Mouse (Mus musculus) B cell, adult 2 months (primary cell): ENCODE data around the gene Slc22a3.
A peak's percentile ranks its signal among the peaks of the same experiment; 100 is the strongest.

ENCODE experiments used
- DNase-seq, 2 experiments: peaks; one replicate each; pipeline ENCODE4 v3.0.0; 2022

The Slc22a3 gene

DNA sequence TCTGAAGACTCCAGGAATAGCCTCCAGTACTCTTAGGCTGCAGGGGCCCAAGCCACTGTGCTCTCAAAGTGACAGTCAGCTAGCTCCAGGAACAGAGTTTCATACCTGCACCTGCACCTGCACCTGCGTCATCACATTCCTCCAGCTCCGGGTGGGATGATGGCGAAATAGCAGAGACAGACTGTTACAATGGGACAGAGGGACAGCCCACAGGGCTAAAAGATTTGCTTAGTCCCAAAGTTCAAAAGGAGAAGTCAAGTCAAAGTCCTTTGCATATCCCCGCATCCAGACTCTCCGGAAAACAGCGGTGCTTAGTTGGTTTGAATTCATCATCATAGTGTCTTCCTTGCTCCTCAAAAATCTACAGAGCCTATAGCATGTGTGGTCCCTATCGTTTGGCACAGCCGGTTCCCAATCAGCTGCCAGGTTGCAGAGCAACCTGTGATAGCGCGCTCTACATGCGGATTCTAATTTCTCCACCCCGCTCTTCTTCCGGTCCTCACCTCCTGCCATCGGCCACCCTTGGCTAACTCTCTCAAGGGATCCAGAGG, at the start of gene Slc22a3:
Gene Slc22a3 (minus strand): TSS at position 51 of the 551 bp plus-strand sequence.
- DNase-seq: no peak

DNA sequence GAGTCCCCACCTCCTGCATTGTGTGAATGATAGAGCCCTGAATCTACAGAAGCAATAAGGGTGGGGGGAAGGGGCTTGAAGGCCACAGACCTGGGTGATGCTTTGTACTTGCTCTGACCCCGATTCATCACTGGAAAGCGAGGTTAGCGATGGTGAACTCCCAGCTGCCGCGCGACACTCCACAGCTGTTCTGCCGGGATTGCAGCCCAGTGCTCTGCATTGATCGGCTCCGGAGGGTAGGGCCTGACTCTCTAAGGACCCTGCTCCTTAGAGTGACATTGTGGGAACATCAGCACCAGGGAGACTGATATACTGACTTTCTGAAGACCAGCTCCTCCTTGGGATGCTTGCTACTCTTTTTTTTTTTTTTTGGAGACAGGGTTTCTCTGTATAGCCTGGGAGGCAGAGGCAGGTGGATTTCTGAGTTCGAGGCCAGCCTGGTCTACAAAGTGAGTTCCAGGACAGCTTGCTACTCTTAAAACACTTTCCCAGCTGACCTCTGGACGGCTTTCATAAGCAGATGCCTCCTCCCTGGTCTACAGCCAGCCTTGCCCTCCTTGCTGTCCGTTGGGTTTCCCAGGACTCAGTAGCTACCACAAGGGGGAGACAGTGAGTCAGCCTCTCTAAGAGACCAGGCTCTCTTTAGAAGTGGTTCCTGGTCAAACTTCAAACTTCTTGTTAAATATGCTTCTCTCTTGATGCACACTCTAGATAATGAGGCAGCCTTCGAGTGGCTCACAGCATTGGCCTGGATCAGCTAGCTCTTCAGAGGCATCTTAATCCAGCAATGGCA, 27.0 kb upstream of the Slc22a3 start:
- DNase-seq: peak; percentile 62 to 63

- DNase-seq: peak; percentile 64
Observed at GRCm38 (mm10) chr17:12532115-12532514, 24.6 kb upstream of the Slc22a3 start.

DNA sequence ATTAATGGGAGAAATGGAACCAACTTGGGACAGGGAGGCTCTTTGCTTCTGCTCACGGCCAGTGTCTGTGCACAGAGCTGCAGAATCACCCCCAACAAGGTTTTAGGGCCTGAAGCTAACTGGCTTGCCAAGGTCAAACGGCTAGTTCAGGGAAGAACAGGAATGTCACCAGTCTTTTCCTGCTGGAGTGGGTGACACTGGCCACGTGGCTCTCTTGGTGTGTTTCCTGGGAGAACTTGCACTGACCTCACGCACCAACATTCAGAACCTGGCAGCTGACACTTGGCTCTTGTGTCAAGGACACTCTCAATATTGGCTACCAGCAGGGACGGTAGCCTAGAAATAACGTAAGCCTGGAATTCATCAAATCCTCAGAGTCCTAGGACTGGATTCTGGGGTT, 22.6 kb upstream of the Slc22a3 start:
- no peak for DNase-seq

DNA sequence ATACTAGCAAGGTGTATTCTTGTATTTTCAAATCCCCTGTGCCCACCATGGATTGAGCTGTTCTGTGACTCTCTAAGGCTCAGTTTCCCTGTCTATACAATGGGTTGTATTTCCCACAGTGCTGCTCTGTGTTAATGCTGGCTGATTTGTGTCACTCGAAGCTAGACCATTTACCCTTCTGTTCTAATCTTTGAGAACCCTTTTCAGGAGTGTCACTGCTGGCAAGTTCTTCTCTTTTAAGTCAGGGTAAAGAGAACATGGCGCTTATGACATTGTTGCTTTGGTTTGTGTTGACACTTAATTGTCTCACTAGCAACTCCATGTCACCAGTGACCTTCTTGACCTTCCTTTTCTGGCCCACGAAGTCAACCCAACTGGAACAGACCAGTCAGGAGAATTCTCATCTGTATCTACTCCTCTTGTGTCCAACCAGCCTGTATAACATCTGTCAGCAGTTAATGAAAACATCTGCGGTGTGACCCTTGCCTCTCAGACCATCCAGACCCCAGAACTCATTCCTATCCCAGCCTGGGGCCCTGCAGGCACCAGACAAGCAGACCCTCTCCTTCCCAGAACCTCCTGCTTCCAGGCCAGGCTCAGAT, 22.0 kb upstream of the Slc22a3 start:
- DNase-seq: no peak

DNA sequence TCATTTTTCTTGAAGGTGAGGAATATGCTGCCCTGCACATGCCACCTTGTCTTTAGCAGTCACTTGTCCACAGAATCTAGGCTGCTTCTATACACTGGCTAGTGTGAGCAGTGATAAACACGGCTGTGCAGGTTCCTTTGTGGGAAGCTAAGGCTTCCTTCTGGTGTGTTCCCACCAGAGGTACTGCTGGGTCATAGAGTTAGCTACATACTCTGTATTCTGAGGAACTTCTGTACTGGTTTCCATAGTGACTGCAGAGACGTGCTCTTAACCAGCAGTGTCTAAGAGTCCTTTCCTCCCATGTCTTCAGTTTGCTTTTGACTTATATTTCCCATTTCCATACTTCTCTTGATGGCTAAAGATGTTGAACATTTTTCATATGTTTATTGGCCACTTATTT, 11.6 kb upstream of the Slc22a3 start:
- DNase-seq: no peak

GRCm38 (mm10) chr17:12518194-12518593, 10.7 kb upstream of the Slc22a3 start:
- DNase-seq: no peak

DNA sequence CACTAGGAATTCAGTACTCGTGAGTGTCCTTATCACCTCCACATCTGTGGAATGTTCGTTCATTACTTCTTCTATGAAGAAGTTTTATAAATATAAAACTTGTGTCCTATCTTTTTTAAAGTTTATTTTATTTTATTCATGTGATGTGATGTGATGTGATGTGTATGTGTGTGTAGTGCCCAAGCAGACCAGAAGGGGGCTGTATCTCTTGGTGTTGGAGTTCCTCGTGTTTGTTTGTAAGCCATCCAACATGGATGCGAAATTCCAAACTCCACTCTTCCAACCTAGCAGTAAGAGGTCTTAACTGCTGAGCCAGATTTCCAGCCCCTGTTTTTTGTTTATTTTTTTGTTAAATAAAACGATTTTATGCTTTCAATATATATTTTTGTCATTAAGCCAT, 6.5 kb upstream of the Slc22a3 start:
- DNase-seq: no peak

DNA sequence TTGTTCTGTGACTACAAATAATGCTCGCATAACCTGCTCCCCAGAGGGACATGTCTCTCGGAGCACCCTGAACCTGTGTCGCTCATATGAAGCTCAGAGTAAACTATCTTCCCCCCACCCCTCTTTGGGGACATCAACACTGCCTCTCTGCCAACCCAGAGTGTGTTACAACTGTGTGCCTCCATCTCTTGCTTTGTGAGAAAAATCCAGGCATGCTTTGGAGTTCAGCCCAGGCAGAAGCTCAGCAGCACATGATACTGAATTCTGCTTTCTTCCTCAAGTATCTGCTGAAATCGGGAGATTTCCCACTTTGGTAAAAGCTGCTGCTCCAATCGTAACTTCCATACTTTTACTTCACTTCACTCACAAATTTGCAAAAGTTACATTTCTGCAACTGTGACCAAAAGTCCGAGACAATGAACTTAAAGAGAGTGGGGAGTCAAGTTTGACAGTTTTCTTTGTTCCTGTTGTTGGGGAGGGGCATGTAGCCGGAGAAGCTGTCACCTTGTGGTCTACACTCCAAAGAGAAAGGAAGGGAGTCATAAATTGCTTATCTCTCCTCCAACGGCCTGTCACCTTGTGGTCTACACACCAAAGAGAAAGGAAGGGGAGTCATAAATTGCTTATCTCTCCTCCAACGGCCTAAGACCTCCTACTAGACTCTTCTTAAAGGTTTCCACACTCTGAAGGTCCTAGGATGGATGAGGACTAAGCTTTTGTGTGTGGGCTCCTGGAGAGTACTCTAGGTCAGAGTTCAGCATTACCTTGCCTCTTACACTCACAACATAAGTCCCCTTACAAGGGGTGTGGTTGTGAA, 5.8 kb upstream of the Slc22a3 start:
- no peak for DNase-seq

DNA sequence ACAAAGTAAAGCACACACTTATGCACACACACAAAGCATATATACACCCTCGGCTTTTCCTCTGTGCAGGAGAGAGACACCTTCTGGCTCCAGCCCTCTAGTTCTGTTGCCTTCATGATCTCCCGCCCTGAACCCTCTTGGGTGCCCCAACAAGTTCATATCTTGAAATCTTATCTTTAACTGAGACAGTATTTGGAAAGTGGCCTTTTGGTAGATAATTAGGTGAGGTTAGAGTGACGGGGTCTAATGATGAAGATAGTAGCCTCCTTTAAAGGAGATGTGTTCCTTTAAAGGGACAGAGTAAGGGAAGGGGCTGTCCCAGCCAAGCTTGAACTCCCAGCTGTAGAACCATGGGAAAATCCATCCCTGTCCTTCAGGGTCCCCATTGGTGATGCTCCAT, 3.7 kb upstream of the Slc22a3 start:
- DNase-seq: no peak

DNA sequence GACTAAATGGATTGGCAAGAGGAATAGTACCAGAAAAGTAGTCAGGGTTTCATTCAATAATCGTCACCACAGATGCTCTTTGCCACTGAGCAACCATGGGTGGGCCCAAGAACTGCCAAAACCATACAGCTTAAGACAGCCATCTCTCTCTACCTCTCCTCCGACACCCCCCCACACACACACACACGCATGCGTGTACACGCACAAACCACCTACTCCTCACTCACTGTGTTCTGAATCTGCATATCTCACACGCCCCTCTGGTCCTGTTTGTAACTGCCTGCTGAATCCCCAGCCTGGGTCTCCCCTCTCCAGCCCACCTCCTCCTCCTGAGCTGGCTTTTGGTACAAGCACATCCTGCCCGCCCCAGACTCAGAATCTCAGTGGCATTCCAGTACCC, 872 bp upstream of the Slc22a3 start:
- no peak for DNase-seq

- no peak for DNase-seq
Observed at GRCm38 (mm10) chr17:12506903-12507563, 471 bp downstream of the Slc22a3 start.

- no peak for DNase-seq
Observed at GRCm38 (mm10) chr17:12505708-12506107, 1.8 kb downstream of the Slc22a3 start.

- DNase-seq: no peak
Observed at GRCm38 (mm10) chr17:12499426-12499825, 8.1 kb downstream of the Slc22a3 start.

DNA sequence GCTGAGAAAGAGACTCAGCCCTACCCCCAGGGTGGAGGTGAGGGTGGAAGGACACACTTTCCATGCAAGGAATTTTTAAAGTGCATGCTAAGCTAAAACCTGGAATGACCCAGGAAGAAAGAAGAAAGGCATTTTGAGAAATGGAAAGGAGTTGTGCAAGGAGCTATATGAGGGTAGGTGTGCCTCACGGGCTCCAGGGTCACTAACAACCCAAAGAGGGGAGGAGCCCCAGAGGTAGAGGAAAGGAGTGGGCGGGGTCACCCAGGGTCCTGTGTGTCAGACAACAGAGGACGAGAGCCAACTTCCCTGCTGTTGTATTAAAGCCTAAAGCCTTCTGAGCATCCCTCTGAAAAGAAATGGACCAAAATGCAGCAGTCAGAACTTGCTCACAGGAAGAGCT, 11.9 kb downstream of the Slc22a3 start:
- DNase-seq: no peak

GRCm38 (mm10) chr17:12491591-12491990, 15.9 kb downstream of the Slc22a3 start:
- no peak for DNase-seq

- DNase-seq: no peak
Observed at GRCm38 (mm10) chr17:12489888-12490287, 17.6 kb downstream of the Slc22a3 start.

- no peak for DNase-seq
Observed at GRCm38 (mm10) chr17:12485657-12486056, 21.8 kb downstream of the Slc22a3 start.

- no peak for DNase-seq
Observed at GRCm38 (mm10) chr17:12479416-12479815, 28.1 kb downstream of the Slc22a3 start.

GRCm38 (mm10) chr17:12474509-12475083, 32.9 kb downstream of the Slc22a3 start:
- no peak for DNase-seq

GRCm38 (mm10) chr17:12472547-12472946, 35.0 kb downstream of the Slc22a3 start:
- no peak for DNase-seq

DNA sequence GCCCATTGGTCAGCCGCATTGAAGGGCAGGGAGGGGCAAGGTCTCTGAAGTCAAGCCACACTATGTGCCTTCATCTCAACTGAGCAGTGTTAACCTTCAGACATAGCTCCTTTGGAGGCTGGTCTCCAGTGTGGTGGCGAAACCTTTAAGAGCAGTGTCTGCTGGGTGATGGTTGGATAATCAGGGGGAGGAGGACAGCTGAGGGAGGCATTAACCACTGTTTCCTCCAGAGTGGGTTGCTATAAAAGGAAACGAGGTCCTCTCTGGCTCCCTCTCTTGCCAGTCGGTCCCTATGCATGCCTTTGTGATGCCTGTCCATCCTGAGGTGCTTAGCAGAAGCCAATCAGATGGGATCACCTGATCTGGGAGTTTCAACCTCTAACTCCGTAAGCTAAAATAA, 38.8 kb downstream of the Slc22a3 start:
- DNase-seq: no peak

DNA sequence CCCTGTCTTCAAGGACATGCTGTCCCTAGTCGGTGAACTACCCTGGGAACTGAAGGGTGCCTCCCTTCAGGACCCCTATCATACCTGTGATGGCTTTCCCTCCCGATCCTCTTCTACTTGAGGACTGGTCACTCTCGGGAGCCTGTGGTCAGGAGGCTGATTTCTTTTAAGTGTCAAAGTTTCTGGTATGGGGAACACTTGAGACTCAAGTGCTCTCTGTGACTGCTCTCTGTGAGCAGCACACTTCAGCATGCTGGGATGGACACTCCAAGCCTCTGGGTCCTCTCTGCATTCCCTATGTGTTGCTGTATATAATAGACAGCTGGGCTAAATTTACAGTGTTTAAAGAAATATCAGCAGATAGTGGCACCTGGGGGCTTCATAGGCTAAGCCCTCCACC, 39.9 kb downstream of the Slc22a3 start:
- no peak for DNase-seq
